ENCODE assay signal across 9 mouse cellular contexts in genomic region chr5:99479263-99480077, GRCm38 (mm10).
DNase-seq lines count a peak whose midpoint lies in the region; ATAC-seq lines count a peak whose summit lies in the region.
"Had no signal": no experiment of that assay in that cellular context is flagged by ENCODE, and none has a peak within 500 bp of the region (broad histone marks: within the 10 kb centered on the region; RNA-seq: fewer than 3 reads in every experiment).

No protein-coding gene starts in this region.

- H3K9me3 ChIP-seq in liver, embryonic 11.5 days (ENCODE audit: control insufficient read depth, low read length), result no peaks in the 10 kb centered on the region
- H3K9me3 ChIP-seq in midbrain, embryonic 16.5 days (replicated peaks; ENCODE audit: control insufficient read depth, low read length, poor library complexity, severe bottlenecking), result no peaks in the 10 kb centered on the region

- H3K27ac ChIP-seq in liver, embryonic 11.5 days (ENCODE audit: low read depth, low read length), result no peak overlapping the region; the same call in 1 of the 2 replicates
- peak overlapping the region; percentile 69 for H3K27ac ChIP-seq in midbrain, embryonic 16.5 days (ENCODE audit: low read length)

- ATAC-seq in granulocyte monocyte progenitor cell, adult 5-6 weeks (replicated peaks; ENCODE audit: poor library complexity, severe bottlenecking), result peak; percentile 68
- ATAC-seq in liver, embryonic 11.5 days (replicated peaks; ENCODE audit: low FRiP score), result peak; percentile 64
- ATAC-seq in midbrain, embryonic 16.5 days, result peak; percentile 89

- H3K4me2 ChIP-seq in liver, embryonic 11.5 days, result peak overlapping the region; percentile 60
- H3K4me2 ChIP-seq in midbrain, embryonic 16.5 days (ENCODE audit: low read length), result peak overlapping the region; percentile 30

- H3K9ac ChIP-seq in liver, embryonic 11.5 days (ENCODE audit: low read depth, low read length), result 0 out of 2 replicates have a peak overlapping the region, but pooled peaks have one; percentile 27
- no peak overlapping the region for H3K9ac ChIP-seq in midbrain, embryonic 16.5 days (ENCODE audit: low read depth, low read length)

- no peaks in the 10 kb centered on the region for H3K36me3 ChIP-seq in liver, embryonic 11.5 days (ENCODE audit: control insufficient read depth, insufficient read depth, low read length)
- no peaks in the 10 kb centered on the region for H3K36me3 ChIP-seq in midbrain, embryonic 16.5 days (ENCODE audit: control insufficient read depth, insufficient read depth, low read length)
- no peaks in the 10 kb centered on the region; the same call in 1 of the 2 replicates for H3K36me3 ChIP-seq in splenic B cell, adult 2 months (ENCODE audit: control insufficient read depth, insufficient read depth, low read length, poor library complexity, severe bottlenecking)

- no peaks in the 10 kb centered on the region for H3K27me3 ChIP-seq in liver, embryonic 11.5 days (replicated peaks; ENCODE audit: control insufficient read depth, insufficient read depth, low read length)
- H3K27me3 ChIP-seq in midbrain, embryonic 16.5 days (ENCODE audit: control insufficient read depth, insufficient read depth, low read depth, low read length), result no peaks in the 10 kb centered on the region
- no peaks in the 10 kb centered on the region for H3K27me3 ChIP-seq in splenic B cell, adult 2 months (ENCODE audit: control insufficient read depth, insufficient read depth, low read length, poor library complexity, severe bottlenecking)
- H3K27me3 ChIP-seq: CH12.LX had no signal

- 10% methylated on average over 20 of the region's 20 CpGs for WGBS in liver, embryonic 11.5 days
- WGBS in midbrain, embryonic 16.5 days, result 5% methylated on average over 20 of the region's 20 CpGs

- peaks cover 21% of the 10 kb centered on the region for H3K4me1 ChIP-seq in liver, embryonic 11.5 days (replicated peaks; ENCODE audit: control insufficient read depth, insufficient read depth, low read length)
- H3K4me1 ChIP-seq in midbrain, embryonic 16.5 days (ENCODE audit: control insufficient read depth, insufficient read depth, low read length), result peaks cover 14% of the 10 kb centered on the region

- peak; percentile 26 for DNase-seq in layer of hippocampus, adult 11-12 months (ENCODE audit: low spot score)
- no peak for DNase-seq in layer of hippocampus, adult 9-11 months
- peak; percentile 87 for DNase-seq in embryo, embryonic 10 days (ENCODE audit: low spot score)
- DNase-seq in kidney, adult 18-20 months, result peak; percentile 20
- peak; percentile 48 for DNase-seq in liver, embryonic 11.5 days (ENCODE audit: low spot score)
- DNase-seq in splenic B cell, adult 2 months (ENCODE audit: low read depth, low spot score), result peak; percentile 32

- H3K4me3 ChIP-seq in liver, embryonic 11.5 days (ENCODE audit: low read depth, low read length), result peak overlapping the region; percentile 20
- no peak overlapping the region for H3K4me3 ChIP-seq in midbrain, embryonic 16.5 days (ENCODE audit: low read depth, low read length)
